Mouse (Mus musculus) left cerebral cortex, adult 8-10 months (tissue): ENCODE measurements around the gene Nrxn1. TPM values are rescaled to one million over a fixed set of nuclear protein-coding genes. Genes with fewer than 3 reads are reported as not detected.

Experiments used
- DNase-seq, 2 experiments: peaks; one replicate each; pipeline ENCODE4 v3.0.0; 2022; ENCODE audit warnings: low spot score in 2 of 2
- total RNA-seq, 4 experiments: library from RNA; stranded (reverse); gene quantifications; 2 replicates each; pipeline ENCODE4 v1.2.4; 2022

Gene Nrxn1
- total RNA-seq, 4 experiments from 2014 or later = 513 to 551 (median 531) TPM

DNA sequence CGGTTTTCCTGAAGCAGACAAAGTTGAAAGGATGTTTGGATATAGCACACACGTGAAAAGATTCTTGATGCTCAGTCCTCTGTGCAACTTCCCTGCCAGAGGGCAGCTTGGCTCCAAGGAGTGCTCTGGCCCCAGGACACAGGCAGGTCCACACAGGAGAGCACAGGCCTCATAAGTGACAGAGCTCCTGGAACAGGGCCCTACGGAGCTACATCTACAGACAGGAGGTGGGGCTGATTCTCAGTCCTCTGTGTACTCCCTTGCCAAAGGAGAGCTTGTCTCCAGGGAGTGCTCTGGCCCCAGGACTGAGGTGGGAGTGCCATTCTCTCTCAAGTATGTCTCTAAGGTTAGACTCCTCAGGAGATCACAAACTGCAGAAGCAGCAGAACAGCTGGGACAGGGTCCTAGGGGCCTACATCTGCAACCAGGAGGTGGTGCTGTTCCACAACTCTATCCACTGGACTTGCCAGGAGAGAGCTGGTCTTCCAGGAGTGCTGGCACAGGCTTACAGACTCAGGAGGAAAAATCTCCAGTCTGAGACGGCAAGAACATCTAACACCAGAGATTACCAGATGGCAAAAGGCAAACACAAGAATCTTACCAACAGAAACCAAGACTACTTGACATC is 129.9 kb downstream of the Nrxn1 start:
- no peak for DNase-seq

DNA sequence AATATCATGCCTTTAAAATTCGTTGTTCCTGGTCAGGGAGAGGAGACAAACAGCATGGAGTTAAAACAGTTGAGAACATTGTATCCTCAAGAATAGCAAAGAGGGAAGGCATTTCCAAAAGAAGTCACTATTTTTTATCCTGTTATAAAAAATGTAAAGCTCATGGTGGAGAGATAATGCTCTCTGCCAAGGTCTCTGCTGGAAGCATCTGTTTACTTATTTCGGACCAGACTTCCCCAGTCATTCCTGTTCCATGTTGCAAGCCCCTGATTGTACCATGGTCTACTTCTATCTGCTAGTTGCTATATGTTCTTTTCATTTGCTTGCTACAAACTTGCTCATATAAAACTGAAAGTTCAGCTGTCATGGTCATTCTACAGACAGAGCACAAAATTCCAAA is 137.7 kb downstream of the Nrxn1 start:
- DNase-seq = no peak

DNA sequence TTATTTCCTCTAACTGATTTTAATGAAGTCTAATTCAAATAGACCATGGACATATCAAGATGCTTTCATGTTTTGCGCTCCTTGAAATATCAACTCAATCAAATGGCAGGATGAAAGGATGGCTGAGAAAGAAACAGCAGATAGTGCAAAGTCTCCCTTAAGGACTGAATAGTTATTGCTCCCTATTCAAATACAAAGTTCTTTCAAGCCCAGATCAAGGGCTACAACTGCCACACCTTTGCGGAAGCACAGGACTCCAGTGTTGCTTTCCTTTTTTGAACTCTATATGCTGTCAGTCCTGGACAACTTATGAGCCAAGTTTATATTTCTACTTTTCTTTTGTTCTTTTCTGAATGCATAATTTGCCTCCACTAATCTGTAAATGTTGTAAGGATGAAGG is 157.9 kb downstream of the Nrxn1 start:
- no peak for DNase-seq

DNA sequence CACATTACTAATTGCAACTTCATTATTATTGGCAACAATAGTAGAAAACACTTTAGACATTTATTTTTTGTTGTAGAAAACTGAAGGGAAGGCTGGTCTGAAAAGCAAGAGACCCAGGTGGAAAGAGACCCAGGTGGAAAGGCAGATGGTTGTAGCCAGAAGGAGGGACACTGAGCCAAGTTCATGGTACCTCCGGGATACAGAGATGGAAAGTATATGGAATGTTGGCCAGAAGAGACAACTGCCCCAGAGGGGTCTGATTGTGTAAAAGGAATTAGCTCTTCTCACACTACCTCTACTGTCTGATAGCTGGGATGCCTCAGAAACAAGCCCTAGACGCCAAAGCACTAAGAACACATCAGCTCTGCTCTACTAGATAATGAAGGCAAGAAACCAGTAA is 179.6 kb downstream of the Nrxn1 start:
- no peak for DNase-seq

DNA sequence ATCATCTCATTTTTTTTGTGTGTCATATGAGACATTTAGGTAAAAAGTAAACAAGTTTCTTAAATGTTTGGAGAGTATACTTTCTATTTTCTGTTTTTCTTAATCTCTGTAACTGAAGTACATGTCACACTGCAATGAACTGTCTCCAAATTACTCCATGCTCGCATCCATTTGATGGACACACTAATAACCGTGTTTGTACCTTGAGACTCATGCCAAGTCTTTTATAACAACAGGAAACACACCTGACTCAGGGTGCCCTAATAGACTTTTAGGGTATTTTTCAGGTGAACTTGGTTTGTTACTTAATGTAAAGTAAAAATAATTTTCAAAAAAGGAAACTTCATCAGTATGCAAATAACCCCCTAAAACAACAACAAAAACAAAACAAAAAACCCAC is 180.1 kb downstream of the Nrxn1 start:
- DNase-seq = no peak

DNA sequence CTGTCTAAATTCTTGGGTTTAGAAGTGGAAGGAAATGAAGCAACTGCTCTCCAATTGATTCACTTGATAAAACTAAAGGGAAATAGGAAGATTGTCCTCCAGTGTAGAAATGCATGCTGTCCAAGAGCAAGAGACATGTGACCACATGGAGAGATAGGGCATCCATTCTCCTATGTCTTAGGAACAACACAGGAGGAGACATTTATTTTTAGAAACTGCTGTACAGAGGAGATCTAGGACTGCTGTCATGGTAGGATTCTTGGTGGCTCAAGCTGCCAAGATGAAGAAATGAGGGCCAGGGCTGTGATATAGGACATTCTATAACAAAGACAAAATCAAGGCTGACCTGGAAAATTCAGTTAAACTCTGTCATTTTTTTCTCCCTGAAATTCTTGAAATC is 180.5 kb downstream of the Nrxn1 start:
- DNase-seq = no peak

DNA sequence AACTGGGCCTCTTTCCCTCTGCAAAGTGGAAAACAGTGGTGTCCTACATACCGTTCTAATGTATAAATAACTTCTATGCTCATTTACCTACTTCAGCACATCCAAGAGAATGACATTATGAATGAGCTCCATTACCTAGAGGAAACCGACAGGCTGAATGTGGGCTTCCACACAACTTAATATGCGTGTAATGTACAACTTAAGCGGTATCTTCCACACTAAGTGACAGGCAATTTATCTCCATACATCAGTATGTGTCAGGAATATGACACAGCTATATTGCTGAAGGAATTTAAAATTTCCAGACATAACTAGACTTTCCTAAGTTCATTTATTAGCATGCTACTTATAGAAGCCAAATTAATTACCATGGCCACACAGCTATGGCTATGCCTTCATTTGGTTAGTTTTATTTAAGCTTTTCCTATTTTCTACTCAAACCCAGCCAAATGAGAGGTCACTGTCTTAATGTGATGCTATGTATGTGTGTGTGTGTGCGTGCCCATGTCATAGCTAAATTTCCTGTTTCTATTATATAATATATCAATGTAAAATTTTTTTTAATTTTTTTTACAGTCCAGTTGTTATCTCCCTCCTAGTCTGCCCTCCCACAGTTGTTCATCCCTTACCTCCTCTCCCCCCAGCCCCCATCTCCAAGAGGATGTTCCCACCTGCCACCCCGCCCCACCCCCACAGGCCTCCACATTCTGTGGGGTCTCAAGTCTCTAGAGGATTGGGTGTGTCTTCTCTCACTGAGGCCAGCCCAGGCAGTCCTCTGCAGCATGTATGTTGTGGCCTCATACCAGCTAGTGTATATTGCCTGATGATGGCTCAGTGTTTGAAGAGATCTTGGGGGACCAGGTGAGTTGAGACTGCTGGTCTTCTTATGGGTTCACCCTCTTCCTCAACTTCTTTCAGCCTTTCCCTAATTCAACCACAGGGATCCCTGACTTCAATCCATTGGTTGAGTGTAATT is 186.5 kb downstream of the Nrxn1 start:
- DNase-seq = no peak

DNA sequence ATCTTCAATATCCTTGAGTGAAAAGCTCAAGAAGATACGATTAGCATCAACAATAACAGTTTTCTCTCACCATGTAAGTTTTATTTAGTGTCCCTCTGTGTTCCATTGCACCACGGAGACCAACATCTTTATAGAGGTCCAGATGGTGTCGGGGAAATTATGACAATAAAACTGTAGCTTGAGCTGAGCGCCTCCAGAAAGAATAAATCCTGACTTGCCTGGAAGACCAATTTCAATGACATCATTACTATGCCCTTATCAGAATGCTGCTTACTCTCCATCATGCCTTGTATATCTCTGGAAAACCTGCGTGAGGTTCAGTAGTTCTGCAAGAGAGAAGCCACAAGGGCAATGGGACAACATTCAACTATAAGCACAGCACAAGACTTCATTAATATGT is 187.7 kb downstream of the Nrxn1 start:
- no peak for DNase-seq

DNA sequence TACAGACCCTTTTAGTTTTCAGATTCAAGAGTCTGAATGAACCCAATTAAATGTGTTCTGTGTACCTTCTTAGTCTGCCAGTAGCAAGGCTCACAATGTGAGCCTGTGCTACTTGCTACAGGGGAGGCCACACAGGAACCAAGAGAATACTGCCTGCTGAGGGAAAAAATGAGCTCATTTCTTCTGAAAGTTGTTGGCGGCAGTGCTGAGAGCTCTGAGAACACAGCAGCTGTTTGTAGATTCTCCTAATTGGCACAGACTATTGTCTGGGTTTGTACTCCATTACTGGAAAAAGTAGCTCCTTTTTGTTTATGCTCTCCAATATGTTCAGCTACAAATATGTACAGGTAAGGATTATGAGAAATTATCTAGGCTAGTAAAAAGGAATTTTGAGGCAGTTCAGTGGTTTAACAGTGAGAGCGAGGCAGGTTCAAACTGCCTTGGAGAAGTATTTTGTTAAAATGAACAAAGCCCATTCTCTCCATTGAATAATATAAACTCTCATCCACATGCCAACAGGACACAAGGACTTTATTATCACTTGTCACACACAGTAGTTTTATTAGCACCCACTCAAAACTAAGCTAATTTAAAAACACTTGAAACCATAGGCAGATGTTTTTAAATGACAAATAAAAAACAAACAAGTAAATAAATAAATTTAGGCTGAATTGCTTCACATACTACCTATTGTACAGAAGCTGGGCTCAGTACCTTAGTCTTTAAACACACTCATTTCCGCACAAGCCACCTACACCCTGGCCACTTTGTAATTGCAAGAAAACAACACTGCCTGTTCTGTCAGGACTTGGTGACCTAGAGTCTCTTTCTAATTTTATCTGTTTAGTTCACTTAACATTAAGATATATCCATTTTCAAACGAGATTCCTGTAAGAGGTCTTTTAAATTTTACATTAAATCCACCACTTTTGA is 200.3 kb downstream of the Nrxn1 start:
- DNase-seq = peak in 1 of 2 experiments; percentile 82

DNA sequence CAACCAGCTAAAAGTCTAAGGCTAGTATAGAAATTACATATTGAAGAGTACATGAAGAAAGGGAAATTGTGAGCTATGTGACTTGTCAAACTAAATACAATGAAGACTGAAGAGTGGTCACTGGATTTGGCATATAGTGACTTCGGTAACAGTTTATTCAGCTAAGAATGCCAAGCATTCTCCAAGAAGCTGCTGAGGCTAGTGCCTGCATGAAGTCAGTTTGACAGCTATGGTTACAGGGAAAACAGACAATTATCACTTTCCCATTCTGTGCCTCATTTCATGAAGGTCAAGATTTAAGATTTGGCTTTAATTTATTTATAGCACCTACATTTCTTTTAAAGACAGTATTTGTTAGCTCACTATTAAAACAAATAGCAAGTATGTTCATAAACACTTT is 201.2 kb downstream of the Nrxn1 start:
- DNase-seq = no peak

DNA sequence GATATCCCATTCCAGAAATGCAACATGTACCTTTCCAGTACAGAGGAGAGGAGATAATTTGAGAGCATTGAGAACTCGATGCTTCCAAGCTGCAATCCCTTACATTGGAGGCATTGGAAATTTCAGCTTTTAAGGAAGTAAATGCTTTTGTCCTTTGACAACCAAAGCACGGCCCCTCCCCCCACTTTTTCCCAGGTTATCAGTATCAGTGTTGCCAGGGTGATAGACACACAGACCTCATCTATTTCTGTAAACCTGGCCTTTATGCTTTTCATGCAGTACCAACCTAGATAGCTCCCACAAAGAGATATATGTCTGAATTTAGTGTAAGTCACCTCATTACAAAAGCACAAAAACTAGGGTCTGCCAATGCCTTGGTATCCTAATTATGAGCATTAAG is 235.6 kb downstream of the Nrxn1 start:
- no peak for DNase-seq

DNA sequence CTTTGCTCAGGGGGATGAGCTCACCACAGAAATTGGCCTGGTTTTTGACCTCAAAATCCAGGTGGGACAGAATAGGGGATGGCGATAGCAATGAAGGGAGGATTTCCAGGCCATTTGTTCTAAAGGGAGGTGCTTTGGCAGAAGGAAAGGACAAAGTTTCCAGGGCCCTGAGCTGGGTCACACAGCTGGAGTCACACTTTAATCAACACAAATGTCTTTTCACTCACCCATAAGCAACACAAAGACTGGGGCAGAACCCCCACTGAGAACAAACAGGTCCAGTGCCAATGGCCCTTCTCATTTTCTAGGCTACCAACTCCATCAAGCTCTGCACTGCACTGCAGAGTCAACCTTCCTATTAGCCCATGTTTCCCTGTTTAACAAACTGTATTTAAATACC is 249.0 kb downstream of the Nrxn1 start:
- DNase-seq = no peak

DNA sequence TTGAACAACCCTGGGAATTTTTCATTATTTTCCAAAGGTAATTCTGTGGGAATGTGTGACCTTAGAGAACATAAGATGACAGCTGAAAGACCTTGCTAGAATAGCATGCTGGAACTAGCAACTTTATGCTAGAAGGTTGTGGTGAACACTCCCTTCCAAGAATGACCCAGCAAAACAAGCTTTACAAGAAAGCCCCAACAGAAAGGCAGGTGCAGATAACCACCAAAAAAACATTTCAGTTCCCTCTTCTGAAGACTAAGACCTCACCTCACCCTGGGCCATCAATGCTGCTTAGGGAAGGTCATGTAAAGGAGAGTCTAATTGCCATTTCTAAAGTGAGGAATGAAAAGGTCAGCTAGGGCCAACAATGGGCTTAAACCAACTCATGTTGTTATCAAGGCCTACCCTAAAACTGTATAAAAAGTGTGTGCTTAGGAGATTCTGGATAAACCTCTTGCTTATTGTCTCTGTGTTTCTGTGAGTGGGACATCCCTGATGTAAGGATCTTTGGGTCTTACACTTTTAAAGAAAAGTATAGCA is 249.7 kb downstream of the Nrxn1 start:
- no peak for DNase-seq

DNA sequence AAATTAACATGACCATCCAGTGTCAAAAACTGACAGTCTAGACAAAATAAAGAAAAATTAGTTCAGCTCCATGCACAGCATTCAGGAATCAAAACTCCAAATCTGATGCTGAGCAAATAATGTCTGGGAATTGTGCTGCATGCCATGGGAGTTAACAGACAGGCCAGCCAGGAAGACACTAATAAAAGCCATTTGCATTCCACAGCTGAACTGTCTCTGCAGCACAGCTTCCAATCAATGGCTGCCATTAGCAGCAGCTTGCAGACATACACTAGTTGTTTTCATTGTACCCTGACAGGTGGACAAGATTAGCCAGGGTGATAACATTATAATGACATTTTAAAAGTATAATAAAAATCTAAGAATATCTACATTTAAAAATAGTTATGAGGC is 255.9 kb downstream of the Nrxn1 start:
- DNase-seq = no peak

DNA sequence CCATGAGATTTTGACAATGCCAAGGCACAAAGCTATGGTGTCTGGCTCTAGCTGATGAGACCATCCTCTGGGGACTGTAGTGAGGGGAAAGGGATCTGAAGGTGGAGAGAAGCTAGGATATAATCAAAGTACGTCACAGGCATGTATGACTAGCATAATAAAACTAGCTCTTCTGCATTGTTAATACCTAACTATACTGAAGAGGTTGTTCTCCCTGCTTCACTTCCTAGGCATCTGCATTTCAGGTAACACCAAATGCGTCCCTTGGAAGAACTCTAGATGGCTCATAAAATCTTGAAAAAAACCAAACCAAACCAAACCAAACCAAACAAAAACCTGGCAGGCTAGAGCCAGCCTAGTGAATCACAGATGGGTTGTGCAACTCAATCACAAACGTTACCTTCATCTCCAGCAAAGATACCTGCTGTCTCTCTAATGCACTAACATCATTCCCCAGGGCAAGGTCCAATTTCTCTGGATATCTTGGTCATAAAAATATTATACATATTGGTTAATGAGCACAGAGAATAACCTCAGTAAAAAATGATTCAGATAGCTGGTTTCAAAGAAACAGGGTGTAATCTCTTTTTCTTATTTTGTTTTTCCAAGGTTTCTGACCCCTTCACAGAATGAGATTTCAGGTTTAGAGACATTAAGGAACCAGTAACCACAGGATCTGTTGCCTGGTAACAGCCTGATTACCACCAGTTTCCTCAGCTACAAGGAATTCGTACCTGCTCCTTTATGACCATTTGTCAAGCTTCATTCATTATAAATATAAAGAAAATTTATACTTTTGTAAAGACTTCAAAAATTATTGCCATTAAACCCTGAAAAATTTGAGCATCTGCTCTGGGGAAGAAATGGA is 256.5 kb downstream of the Nrxn1 start:
- no peak for DNase-seq

DNA sequence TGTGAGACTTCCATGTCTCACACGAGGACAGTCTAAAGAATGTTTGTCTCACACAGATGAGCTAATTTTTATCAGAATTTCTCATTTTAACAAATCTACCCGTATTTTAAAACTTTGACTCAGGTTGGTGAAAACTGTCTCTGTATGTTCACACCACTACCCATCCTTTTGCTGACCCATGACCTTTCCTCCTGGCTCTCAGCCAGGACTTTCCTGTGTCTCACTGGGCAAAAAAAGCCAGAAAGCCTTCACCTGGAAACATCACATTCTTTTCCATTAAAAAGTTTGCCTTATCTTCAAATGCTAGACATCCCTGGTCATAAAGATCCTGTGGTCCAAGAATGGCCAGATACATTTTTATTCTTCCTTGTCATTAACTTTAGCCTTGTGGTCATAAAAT is 274.5 kb downstream of the Nrxn1 start:
- no peak for DNase-seq

DNA sequence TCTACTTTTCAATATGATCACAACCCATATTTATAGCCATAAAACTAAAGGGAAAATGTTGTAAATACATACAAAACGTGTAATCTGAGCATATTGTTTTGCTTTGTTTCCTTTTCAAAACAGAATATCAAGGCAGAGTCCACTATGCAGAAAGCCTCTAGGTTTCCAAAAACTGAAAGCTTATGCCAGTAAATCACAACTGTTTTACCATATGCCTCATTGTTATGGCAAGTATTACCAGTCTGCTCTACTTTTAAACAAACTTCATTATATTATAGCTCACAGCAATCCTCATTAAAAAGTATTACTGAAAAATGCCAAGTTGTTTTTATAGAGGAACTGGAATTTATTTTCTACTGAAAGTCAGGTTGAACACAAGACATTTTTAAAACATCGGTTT is 275.0 kb downstream of the Nrxn1 start:
- DNase-seq = no peak

DNA sequence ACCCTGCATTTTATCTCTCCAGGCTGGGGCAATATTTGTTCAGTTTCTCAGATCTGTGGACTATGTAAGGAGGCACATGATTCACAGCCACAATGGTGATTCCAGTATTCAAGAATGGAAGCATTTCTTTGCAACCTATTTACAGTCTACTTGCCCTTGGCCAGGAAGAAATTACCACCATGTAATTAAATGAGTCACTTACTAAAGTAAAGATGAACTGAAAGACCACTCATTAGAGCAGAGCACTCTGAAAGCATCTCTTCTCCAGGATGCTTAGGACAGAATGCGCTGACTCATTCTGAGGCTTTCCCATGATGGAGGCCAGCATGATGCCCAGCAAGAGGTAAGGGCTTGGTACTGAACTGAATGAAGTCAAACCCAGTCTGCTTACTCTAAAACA is 277.6 kb downstream of the Nrxn1 start:
- DNase-seq = no peak

DNA sequence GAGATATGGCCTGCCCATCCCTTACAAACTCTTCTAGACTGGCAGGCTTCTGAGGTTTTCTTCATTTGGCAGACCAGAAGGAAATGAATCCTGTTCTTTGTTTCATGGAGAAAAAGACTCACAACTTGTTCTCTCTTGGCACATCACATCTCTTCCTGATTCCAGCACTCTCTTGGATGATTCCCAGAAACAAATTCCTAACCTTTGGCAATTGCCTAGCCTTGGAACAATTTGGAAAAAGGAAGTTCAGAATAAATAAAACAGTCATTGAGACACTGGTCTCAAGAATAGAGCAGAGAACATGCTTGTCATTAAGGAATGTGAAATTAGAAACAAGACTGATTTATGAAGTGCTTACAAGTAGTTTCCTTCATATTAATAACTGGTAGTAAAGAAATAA is 279.1 kb downstream of the Nrxn1 start:
- DNase-seq = no peak

DNA sequence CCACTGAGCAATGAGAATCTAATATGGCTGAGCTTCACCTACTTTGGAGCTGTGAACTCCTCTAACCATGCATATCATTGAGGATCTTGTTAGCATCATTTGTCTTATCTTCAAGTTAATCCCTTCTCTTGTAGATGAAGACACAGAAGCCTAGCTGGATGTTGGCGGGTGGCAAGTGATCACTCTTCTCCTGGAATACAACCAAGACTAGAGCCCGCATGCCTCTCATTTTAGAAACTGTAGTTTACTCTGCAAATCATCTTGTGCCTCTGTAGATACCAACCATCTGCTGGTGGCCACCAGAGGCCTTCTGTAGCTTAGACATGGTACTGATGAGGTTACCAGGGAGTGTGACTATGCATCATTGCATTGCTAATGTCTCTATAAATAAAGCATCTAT is 280.4 kb downstream of the Nrxn1 start:
- no peak for DNase-seq
